8 mouse cellular contexts compared by ENCODE assay signal in genomic region chr3:88509692-88510420, GRCm38 (mm10). TPM values are rescaled to one million over a fixed set of nuclear protein-coding genes. Genes with fewer than 3 reads are reported as not detected.
DNase-seq lines count a peak whose midpoint lies in the region; ATAC-seq and TF ChIP-seq lines count a peak whose summit lies in the region.

Lmna (minus strand) TSS chr3:88509956.

- H3K27me3 ChIP-seq in C2C12 (ENCODE audit: control insufficient read depth, insufficient read depth, insufficient read length) = no peaks in the 10 kb centered on the region
- H3K27me3 ChIP-seq in erythroblast, embryonic 14.5 days (ENCODE audit: control insufficient read depth) = peaks cover 24% of the 10 kb centered on the region
- no peaks in the 10 kb centered on the region for H3K27me3 ChIP-seq in heart, embryonic 11.5 days (ENCODE audit: control insufficient read depth, insufficient read depth, low read length)
- no peaks in the 10 kb centered on the region for H3K27me3 ChIP-seq in kidney, embryonic 15.5 days
- H3K27me3 ChIP-seq in limb, embryonic 15.5 days = no peaks in the 10 kb centered on the region
- no peaks in the 10 kb centered on the region for H3K27me3 ChIP-seq in midbrain, postnatal 0 days (ENCODE audit: insufficient read depth, low read length)

- H3K36me3 ChIP-seq in C2C12 (ENCODE audit: control insufficient read depth, insufficient read depth) = no peaks in the 10 kb centered on the region
- no peaks in the 10 kb centered on the region for H3K36me3 ChIP-seq in erythroblast, embryonic 14.5 days (ENCODE audit: control insufficient read depth)
- no peaks in the 10 kb centered on the region for H3K36me3 ChIP-seq in heart, embryonic 11.5 days (ENCODE audit: control insufficient read depth, insufficient read depth, low read length)
- H3K36me3 ChIP-seq in kidney, embryonic 15.5 days = no peaks in the 10 kb centered on the region
- H3K36me3 ChIP-seq in limb, embryonic 15.5 days = no peaks in the 10 kb centered on the region
- H3K36me3 ChIP-seq in midbrain, postnatal 0 days (ENCODE audit: insufficient read depth, low read length) = no peaks in the 10 kb centered on the region

- peak; percentile 20; the same call in 1 of the 2 replicates for TF ChIP-seq POLR2A in brain, embryonic 14.5 days (IDR thresholded peaks at IDR 0.05; ENCODE audit: borderline replicate concordance, extremely low read depth, insufficient read depth, insufficient read length, poor library complexity, severe bottlenecking)

- no peaks in the 10 kb centered on the region for H3K79me3 ChIP-seq in C2C12 (ENCODE audit: low read depth)

- peaks cover 58% of the 10 kb centered on the region for H3K4me1 ChIP-seq in erythroblast, embryonic 14.5 days (ENCODE audit: control insufficient read depth)
- H3K4me1 ChIP-seq in heart, embryonic 11.5 days (ENCODE audit: control insufficient read depth, insufficient read depth, low read length) = peaks cover 32% of the 10 kb centered on the region
- H3K4me1 ChIP-seq in kidney, embryonic 15.5 days = peaks cover 70% of the 10 kb centered on the region
- H3K4me1 ChIP-seq in limb, embryonic 15.5 days = peaks cover 86% of the 10 kb centered on the region
- peaks cover 6% of the 10 kb centered on the region for H3K4me1 ChIP-seq in midbrain, postnatal 0 days (ENCODE audit: insufficient read depth, low read length)

- H3K27ac ChIP-seq in heart, embryonic 11.5 days (ENCODE audit: low read depth, low read length) = peak within 1 kb of the TSS; percentile 87
- peak within 1 kb of the TSS; percentile 92 for H3K27ac ChIP-seq in kidney, embryonic 15.5 days
- peak within 1 kb of the TSS; percentile 93 for H3K27ac ChIP-seq in limb, embryonic 15.5 days
- peak within 1 kb of the TSS; percentile 84 for H3K27ac ChIP-seq in midbrain, postnatal 0 days (ENCODE audit: low read depth, low read length)

- TF ChIP-seq CTCF in C2C12 (IDR thresholded peaks at IDR 0.05; ENCODE audit: control insufficient read depth, insufficient read depth, insufficient read length) = peak; percentile 42
- TF ChIP-seq CTCF in brain, embryonic 14.5 days (IDR thresholded peaks at IDR 0.05; ENCODE audit: borderline replicate concordance, extremely low read depth, insufficient read depth, insufficient read length) = peak; percentile 45
- TF ChIP-seq CTCF in midbrain, postnatal 0 days (IDR thresholded peaks at IDR 0.05) = peak; percentile 69

- peak within 1 kb of the TSS; percentile 68 for H3K4me2 ChIP-seq in heart, embryonic 11.5 days
- peak within 1 kb of the TSS; percentile 71 for H3K4me2 ChIP-seq in kidney, embryonic 15.5 days
- peak within 1 kb of the TSS; percentile 48 for H3K4me2 ChIP-seq in limb, embryonic 15.5 days
- H3K4me2 ChIP-seq in midbrain, postnatal 0 days (ENCODE audit: low read depth, low read length, poor library complexity, severe bottlenecking) = peak within 1 kb of the TSS; percentile 61

- peak within 1 kb of the TSS; percentile 41 for H3ac ChIP-seq in C2C12 (ENCODE audit: control insufficient read depth, insufficient read length, low read depth)

- H3K9ac ChIP-seq in heart, embryonic 11.5 days (ENCODE audit: low read depth, low read length) = peak within 1 kb of the TSS; percentile 58
- peak within 1 kb of the TSS; percentile 12 for H3K9ac ChIP-seq in kidney, embryonic 15.5 days
- H3K9ac ChIP-seq in limb, embryonic 15.5 days = peak within 1 kb of the TSS; percentile 31; the same call in 1 of the 2 replicates
- peak within 1 kb of the TSS; percentile 59 for H3K9ac ChIP-seq in midbrain, postnatal 0 days (replicated peaks; ENCODE audit: low read length, poor library complexity, severe bottlenecking)

- no peaks in the 10 kb centered on the region for H3K9me3 ChIP-seq in erythroblast, embryonic 14.5 days (ENCODE audit: control insufficient read depth, low read length)
- H3K9me3 ChIP-seq in heart, embryonic 11.5 days (replicated peaks; ENCODE audit: control insufficient read depth, low read length) = no peaks in the 10 kb centered on the region
- H3K9me3 ChIP-seq in kidney, embryonic 15.5 days (replicated peaks) = no peaks in the 10 kb centered on the region
- no peaks in the 10 kb centered on the region for H3K9me3 ChIP-seq in limb, embryonic 15.5 days
- H3K9me3 ChIP-seq in midbrain, postnatal 0 days (ENCODE audit: low read length) = no peaks in the 10 kb centered on the region

- peak; percentile 90 for ATAC-seq in heart, embryonic 11.5 days (replicated peaks; ENCODE audit: insufficient number of reproducible peaks, low FRiP score, low TSS enrichment)
- ATAC-seq in kidney, embryonic 15.5 days (replicated peaks; ENCODE audit: low FRiP score) = peak; percentile 95
- peak; percentile 89 for ATAC-seq in limb, embryonic 15.5 days (ENCODE audit: insufficient number of reproducible peaks, low FRiP score, low TSS enrichment, low read depth)
- peak; percentile 94 for ATAC-seq in midbrain, postnatal 0 days (ENCODE audit: low FRiP score)

- DNase-seq in brain, embryonic 14.5 days (ENCODE audit: low read depth) = peak; percentile 97
- DNase-seq in midbrain, postnatal 0 days (ENCODE audit: low spot score) = peak; percentile 94
- peak; percentile 63 to 68 for DNase-seq in spleen, postnatal 14 days (ENCODE audit: low spot score in 2 of 2)

- WGBS in heart, embryonic 11.5 days (ENCODE audit: insufficient replicate concordance) = under 1% methylated on average over 31 of the region's 31 CpGs
- WGBS in kidney, embryonic 15.5 days = 1% methylated on average over 31 of the region's 31 CpGs
- WGBS in limb, embryonic 15.5 days = 2% methylated on average over 29 of the region's 31 CpGs
- under 1% methylated on average over 31 of the region's 31 CpGs for WGBS in midbrain, postnatal 0 days

- peak within 1 kb of the TSS; percentile 27 for H3K4me3 ChIP-seq in C2C12 (ENCODE audit: insufficient read depth, poor library complexity, severe bottlenecking)
- H3K4me3 ChIP-seq in erythroblast, embryonic 14.5 days (replicated peaks) = peak within 1 kb of the TSS; percentile 61
- H3K4me3 ChIP-seq in heart, embryonic 11.5 days (ENCODE audit: low read depth, low read length) = peak within 1 kb of the TSS; percentile 41
- H3K4me3 ChIP-seq in kidney, embryonic 15.5 days (replicated peaks) = peak within 1 kb of the TSS; percentile 48
- H3K4me3 ChIP-seq in limb, embryonic 15.5 days = peak within 1 kb of the TSS; percentile 34
- peak within 1 kb of the TSS; percentile 39 for H3K4me3 ChIP-seq in midbrain, postnatal 0 days (ENCODE audit: low read depth, low read length)

- H3K79me2 ChIP-seq in C2C12 (ENCODE audit: control insufficient read depth, insufficient read depth) = peaks cover 31% of the 10 kb centered on the region

TF ChIP-seq in C2C12, 6 proteins besides CTCF, POLR2A, EP300 and RAD21:
- TF ChIP-seq CEBPB (IDR thresholded peaks at IDR 0.05; ENCODE audit: low read depth) (peak; percentile 26), MAX (IDR thresholded peaks at IDR 0.05) (peak; percentile 96), USF1 (IDR thresholded peaks at IDR 0.05; ENCODE audit: low read depth) (peak; percentile 71), FOSL1 (IDR thresholded peaks at IDR 0.05; ENCODE audit: insufficient read depth, low read length, poor library complexity, severe bottlenecking) (no peak)

RNA-seq across cellular contexts. Expression of gene Lmna, which starts in this region (rescaled TPM):
- 1,441 TPM for polyA plus RNA-seq in C2C12 (2012; fragmentation: generic; extraction: Trizol)
- polyA plus RNA-seq in brain, embryonic 14.5 days (2012; rRNA removed) = 33.2 and 39.5 TPM in 2 replicates
- 137 and 158 TPM in 2 replicates for polyA plus RNA-seq in erythroblast, embryonic 14.5 days (2012)
- polyA plus RNA-seq in heart, embryonic 11.5 days (2014; fragmentation: Nextera tagmentation; extraction: Ambion mirVana) = 78.2 and 82.0 TPM in 2 replicates
- polyA plus RNA-seq in kidney, embryonic 15.5 days (2015; fragmentation: Nextera tagmentation; extraction: Ambion mirVana) = 89.2 and 92.0 TPM in 2 replicates
- 635 and 751 TPM in 2 replicates for polyA plus RNA-seq in limb, embryonic 15.5 days (2015; fragmentation: Nextera tagmentation; extraction: Ambion mirVana)
- total RNA-seq in midbrain, postnatal 0 days (2014; rRNA removed) = 57.6 and 75.0 TPM in 2 replicates
- polyA plus RNA-seq in midbrain, postnatal 0 days (2015; fragmentation: Nextera tagmentation; extraction: Ambion mirVana) = 74.1 and 77.2 TPM in 2 replicates

Comparison
In these comparisons a context has a peak if more than half of its experiments do, and no peak if none do; other contexts are left out.
1. Peak in every context shown above with its lines: DNase-seq, ATAC-seq, H3K4me3 ChIP-seq and H3K27ac ChIP-seq.